ENCODE assay signal across 29 mouse cellular contexts in the genomic region with DNA sequence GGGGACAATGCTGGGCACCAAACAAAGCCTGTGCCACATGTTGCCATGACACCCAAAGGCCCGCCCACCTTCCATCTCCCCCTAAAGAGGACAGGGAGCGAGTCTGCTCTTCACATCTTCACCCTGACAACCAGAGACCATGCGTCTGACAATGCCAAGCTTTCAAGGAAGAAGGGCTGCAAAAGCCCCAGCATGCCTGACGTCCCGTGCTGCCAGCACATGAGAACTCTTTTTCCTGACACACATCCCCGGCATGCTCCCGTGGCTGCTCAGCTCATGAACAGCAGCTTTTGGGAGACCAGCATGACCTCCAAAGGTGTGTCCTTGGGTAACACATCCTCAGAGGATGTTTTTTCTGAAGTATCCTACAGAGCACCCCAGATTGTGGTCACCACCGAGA. TPM values are rescaled to one million over a fixed set of nuclear protein-coding genes. Genes with fewer than 3 reads are reported as not detected.
"Had no signal": no experiment of that assay in that cellular context is flagged by ENCODE, and none has a peak within 500 bp of the region (broad histone marks: within the 10 kb centered on the region; RNA-seq: fewer than 3 reads in every experiment).

No protein-coding gene starts in this region.

- H3K27me3 ChIP-seq: limb, embryonic 12.5 days; limb, embryonic 15.5 days; midbrain, embryonic 12.5 days had no signal

- H3K27ac ChIP-seq: kidney, postnatal 0 days; layer of hippocampus, adult 2 months; limb, embryonic 12.5 days; limb, embryonic 15.5 days; liver, embryonic 14.5 days; macrophage; midbrain, embryonic 12.5 days had no signal

- H3K4me3 ChIP-seq: layer of hippocampus, adult 2 months; limb, embryonic 12.5 days; limb, embryonic 15.5 days; midbrain, embryonic 12.5 days had no signal

- H3K4me1 ChIP-seq: limb, embryonic 12.5 days; limb, embryonic 15.5 days; midbrain, embryonic 12.5 days had no signal

- H3K9me3 ChIP-seq: limb, embryonic 12.5 days; limb, embryonic 15.5 days; midbrain, embryonic 12.5 days had no signal

- ATAC-seq: liver, postnatal 0 days; lung, postnatal 0 days; midbrain, embryonic 16.5 days had no signal

- H3K36me3 ChIP-seq: limb, embryonic 12.5 days; limb, embryonic 15.5 days; midbrain, embryonic 12.5 days had no signal

- H3K9ac ChIP-seq: limb, embryonic 12.5 days; limb, embryonic 15.5 days; liver, embryonic 14.5 days; liver, postnatal 0 days; lung, embryonic 14.5 days; midbrain, embryonic 12.5 days had no signal

- H3K4me2 ChIP-seq: limb, embryonic 12.5 days; limb, embryonic 15.5 days; liver, embryonic 11.5 days; lung, embryonic 14.5 days; midbrain, embryonic 12.5 days had no signal

- DNase-seq: kidney, adult 2 months; kidney, postnatal 25 days; layer of hippocampus, adult 9-11 months; liver, postnatal 0 days; lung, embryonic 14.5 days; thymus, postnatal 25 days had no signal

RNA-seq across cellular contexts. Expression of gene Gm30302, which starts 33.5 kb away (rescaled TPM):
- total RNA-seq: layer of hippocampus, adult 2 months; layer of hippocampus, postnatal 25 days; left cerebral cortex, adult 18-20 months; left cerebral cortex, postnatal 10 days; left cerebral cortex, postnatal 36 days; megakaryocyte, adult 5-6 weeks had no signal
- polyA plus RNA-seq: kidney, adult 2 months; kidney, embryonic 14.5 days; kidney, postnatal 0 days; large intestine, adult 2 months; limb, embryonic 12.5 days; limb, embryonic 15.5 days; liver, embryonic 14.5 days; liver, postnatal 0 days; lung, embryonic 14.5 days; lung, postnatal 0 days; macrophage; midbrain, embryonic 12.5 days; midbrain, embryonic 16.5 days; neural tube, embryonic 11.5 days; neural tube, embryonic 14.5 days; small intestine, adult 2 months; spleen, adult 2 months; stomach, embryonic 16.5 days; thymus, postnatal 0 days had no signal
